Mouse (Mus musculus) left cerebral cortex, adult 11 months (tissue): ENCODE data around the gene Gm33543.

ENCODE experiments used
- DNase-seq: peaks from one replicate; pipeline ENCODE4 v3.0.0; 2022; ENCODE audit warnings: low spot score

Gene Gm33543

GRCm38 (mm10) chr10:95842789-95843637, at the start of gene Gm33543:
Gene Gm33543, minus strand, starts transcription at chr10:95842930.
- no peak for DNase-seq

DNA sequence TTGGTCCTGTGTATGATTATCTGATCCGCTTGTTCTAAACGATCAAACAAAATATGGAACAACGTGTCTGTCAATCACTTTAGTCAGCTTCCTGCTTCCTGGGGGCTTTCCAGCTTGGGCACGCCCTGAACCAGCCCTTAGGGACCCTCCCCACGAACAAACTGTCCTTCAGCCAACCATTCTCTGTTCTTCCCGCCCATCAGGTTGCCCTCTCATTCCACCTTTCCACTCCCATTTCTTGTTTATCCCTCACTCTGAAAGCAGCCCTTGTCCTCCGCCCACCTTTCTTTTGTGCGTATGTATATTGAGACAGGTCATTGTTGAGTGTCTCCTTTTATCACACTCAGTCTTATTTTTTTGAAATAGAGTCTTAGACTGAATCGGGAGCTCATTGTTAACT, 49.4 kb upstream of the Gm33543 start:
- DNase-seq: no peak

DNA sequence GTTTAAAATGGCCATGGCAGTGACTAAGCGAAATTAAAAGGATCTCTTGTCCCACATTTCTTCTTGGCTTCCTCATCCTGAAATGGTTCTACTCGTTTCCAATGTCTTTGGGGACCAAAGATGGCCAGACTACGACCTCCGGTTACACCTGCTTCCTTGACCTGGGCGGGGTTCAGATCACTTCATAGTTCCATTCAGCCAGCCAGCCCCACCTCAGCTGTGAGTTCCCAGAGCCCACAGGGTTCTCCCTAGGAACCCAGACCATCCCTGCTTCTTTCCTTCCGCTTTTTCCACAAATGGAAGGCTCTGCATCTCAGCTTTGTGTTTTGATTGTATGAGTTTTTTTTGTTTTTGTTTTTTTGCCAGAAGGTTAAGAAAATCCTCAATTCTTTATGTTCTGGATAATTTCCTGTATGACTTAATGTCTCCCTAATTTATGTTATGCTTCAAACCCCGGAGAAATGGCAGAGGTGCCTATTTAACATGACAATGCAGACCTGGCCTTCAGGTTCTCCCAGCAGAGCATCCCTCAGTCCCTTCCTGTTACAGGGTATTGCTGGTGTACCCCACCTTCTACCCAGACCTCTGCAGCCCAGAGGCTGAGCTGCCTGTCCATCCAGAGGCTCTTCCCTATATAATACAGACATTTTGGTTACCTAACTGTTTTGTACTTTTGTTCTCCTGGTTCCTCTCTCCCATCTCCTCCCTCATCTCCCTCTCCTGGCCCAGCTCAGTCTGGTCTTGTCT, 48.7 kb upstream of the Gm33543 start:
- no peak for DNase-seq

- DNase-seq: no peak
These were observed 41.2 kb upstream of the Gm33543 start for GRCm38 (mm10) chr10:95883761-95884517.

GRCm38 (mm10) chr10:95882036-95882435, 39.3 kb upstream of the Gm33543 start:
- no peak for DNase-seq

DNA sequence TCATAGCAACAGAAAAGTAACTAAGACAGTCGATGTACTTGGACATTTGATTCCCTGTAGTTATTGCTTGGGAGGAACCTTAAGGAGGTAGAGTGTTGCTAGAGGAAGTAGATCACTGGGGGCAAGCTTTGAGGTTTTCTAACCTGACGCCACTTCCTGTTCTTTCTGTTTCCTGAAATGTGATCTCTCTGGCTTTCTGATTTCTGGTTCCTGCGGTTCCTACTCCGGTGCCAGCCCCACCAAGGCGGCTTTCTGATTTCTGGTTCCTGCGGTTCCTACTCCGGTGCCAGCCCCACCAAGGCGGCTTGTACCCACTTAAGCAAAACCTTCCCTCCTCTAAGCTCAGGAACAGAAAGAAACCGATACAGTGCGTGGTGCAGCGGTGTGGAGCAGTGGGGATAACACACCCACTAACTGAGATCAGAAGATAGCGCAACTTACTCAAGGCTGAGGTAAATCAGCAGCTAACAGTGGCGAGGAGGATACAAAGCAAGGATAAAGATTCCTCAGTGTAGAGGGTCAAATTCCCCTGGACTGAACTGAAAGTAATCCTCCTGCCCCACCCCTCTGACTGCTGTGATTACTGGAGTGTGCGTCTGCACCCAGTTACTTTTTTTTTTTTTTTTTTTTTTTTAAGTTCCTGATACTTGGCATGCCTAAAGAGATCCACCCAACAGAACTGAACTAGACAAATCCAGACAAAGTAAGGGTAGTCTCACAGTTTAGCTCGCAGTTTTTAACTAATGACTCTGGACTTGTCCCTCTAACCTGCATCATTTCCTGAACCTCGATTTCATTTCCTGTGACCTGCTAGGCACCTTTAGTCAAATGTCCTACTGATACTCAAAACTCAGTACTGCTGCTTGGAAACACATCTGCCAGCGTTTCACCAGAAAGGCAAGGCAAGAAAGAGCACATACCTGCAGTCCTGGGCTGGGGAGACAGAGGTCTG, 37.5 kb upstream of the Gm33543 start:
- DNase-seq: no peak

DNA sequence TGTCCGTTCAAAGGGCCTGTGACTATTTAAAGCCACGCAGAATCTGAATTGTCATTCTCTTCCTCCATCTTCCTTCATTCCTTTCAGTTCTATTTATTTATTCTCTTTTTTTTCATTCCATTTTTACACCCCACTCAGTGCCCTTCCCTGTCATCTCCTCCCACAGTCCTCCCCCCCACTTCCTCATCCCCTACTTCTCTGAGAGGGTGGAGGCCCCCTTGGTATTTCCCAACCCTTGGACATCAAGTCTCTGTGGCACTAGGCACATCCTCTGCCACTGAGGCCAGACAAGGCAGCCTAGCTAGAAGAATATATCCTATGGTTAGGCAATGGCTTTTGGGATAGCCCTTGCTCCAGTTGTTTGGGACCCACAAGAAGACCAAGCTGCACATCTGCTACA, 28.1 kb upstream of the Gm33543 start:
- no peak for DNase-seq

DNA sequence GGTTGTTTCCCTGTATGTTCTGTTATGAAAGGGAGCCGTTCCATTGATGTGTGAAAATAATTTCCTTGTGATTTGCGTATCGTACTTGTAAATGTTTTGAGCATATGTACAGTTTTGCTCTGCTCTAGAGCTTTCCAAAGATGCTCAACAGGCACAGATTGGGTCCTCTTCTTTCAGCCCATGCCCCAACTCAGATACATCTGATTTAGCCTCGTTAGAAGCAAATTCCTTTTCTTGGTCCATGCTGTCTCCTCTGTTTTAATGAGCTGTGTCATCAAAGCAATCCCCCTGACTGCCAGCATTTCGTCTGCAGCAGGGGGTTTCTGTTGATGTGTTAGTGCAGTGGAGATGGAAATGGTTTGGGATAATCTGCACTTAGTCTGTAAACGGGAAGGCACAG, 25.6 kb upstream of the Gm33543 start:
- no peak for DNase-seq

GRCm38 (mm10) chr10:95867596-95867995, 24.9 kb upstream of the Gm33543 start:
- DNase-seq: no peak

GRCm38 (mm10) chr10:95864349-95865124, 21.8 kb upstream of the Gm33543 start:
- no peak for DNase-seq

DNA sequence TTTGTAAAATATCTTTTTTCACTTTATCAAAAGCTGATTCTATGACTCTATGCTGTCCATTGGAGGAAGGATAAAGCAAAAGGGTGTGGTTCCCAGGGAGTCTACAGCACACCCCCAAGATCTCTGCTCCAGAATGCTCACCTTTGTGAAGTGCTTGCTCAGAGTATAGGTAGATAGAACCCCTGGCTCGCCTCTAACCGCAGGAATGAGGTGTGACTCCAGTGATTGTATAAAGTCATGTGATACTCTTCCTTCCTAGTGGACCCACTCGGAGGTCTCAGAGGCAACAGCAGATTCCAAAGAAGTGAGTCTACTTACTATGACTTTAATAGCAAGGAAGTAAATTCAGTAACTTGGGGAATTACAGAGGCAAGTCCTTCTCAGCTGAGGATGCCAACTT, 19.9 kb upstream of the Gm33543 start:
- DNase-seq: no peak

- peak; percentile 12 for DNase-seq
These were observed 15.4 kb upstream of the Gm33543 start for GRCm38 (mm10) chr10:95858164-95858563.

DNA sequence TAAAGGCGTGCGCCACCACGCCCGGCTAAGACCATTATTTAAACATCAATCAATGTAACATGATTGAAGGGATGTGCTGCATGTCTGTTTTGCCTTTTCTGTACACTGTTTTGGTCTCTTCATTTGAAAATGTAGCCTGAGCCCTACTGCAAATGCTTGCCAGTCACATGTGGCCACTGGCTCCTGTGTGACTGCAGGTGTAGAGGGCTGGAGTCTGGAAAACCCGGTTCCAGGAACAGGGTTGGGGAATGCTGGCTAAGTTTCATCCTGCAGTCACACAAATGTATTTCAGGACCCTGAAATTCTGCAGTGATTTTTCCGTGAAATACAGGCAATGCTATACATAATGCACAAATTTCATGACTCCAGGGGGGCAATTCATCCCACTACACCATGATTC, 12.7 kb upstream of the Gm33543 start:
- no peak for DNase-seq

DNA sequence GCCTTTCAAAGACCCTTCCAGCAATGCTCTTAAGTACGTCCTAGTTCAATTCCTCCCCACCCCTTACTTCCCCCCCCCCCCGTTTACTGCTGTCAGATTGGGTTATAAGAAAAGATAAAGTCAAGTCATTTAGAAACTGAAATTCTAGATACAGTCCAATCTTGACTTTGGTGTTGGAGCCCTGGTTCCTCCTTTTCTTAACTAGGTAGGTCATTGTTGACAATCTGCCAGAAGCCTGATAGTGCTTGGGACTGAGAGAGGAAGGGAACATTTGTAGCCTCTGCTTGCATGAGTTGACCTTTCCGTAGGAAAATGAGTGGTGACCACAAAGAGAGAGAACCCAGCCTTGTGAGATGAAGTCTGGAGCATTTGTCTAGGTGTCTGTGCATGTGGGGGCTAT, 7.8 kb upstream of the Gm33543 start:
- no peak for DNase-seq

DNA sequence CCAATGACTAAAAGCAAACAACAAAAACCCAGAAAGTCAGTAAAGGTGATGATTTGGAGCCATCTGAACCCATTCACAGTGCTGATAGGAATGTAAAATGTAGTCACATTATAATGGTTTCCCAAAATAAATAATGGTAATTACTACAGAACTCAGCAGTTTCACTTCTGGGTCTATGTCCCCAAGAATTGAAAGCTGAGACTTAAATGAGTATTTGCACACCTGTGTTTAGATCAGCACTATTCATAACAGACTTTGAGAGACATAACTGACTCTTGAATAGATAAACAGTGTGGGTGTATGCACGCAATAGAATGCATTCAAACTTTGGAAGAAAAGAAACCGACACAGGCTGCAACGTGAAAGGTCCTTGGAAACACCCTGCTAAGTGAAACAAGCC, 4.0 kb upstream of the Gm33543 start:
- DNase-seq: no peak

- no peak for DNase-seq
These were observed 3.6 kb upstream of the Gm33543 start for GRCm38 (mm10) chr10:95846281-95846680.

- no peak for DNase-seq
These were observed 1.1 kb upstream of the Gm33543 start for GRCm38 (mm10) chr10:95843878-95844277.

DNA sequence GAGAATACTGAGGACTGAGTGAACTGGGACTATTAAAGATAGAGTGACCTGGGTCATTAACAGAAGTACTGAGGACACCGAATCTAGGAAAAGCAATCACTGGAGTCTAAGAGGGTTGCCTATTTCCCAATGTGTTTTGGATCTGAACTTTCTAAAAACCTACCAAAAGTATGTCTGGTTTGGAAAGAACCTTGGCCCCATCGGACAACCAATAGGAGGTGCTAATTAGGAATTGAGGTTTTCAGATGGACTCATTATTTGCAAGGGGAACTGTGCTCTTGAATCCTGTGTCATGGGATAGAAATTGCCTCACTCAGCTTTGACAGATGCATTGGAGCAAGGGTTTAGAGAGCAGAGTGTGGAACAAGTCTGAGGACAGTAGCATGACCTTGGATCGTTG, 1.5 kb downstream of the Gm33543 start:
- DNase-seq: no peak

GRCm38 (mm10) chr10:95839803-95840202, 2.9 kb downstream of the Gm33543 start:
- DNase-seq: no peak

GRCm38 (mm10) chr10:95839036-95839435, 3.7 kb downstream of the Gm33543 start:
- no peak for DNase-seq
